ENCODE assay signal across 19 mouse cellular contexts in the genomic region with DNA sequence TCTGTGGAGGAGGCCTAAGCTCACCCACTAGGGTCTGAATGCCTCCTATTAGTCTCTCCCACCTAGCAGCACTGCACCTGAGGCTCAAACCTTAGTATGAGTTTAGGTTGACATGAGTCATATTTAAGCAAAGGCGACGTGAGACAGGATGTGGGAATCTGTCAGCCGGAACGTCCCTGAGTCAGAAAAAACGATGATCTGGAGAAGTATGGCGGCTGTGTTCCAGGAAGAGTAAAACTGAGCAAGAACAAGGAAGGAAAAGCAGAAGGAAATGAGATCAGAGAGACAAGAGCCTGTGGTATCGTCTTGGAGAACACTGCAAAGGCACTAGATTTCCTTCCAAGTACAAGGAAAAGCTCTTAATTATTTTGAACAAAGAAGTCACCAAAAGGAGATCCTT. TPM values are rescaled to one million over a fixed set of nuclear protein-coding genes. Genes with fewer than 3 reads are reported as not detected.
DNase-seq lines count a peak whose midpoint lies in the region; ATAC-seq and TF ChIP-seq lines count a peak whose summit lies in the region.
"Had no signal": no experiment of that assay in that cellular context is flagged by ENCODE, and none has a peak within 500 bp of the region (broad histone marks: within the 10 kb centered on the region; RNA-seq: fewer than 3 reads in every experiment).

No protein-coding gene starts in this region.

- TF ChIP-seq RAD21 in CH12.LX (IDR thresholded peaks at IDR 0.05; ENCODE audit: low read depth, low read length): no peak

- 71% methylated on average over 7 of the region's 7 CpGs for WGBS in stomach, postnatal 0 days

- ATAC-seq in granulocyte monocyte progenitor cell, adult 5-6 weeks (replicated peaks; ENCODE audit: poor library complexity, severe bottlenecking): peak; percentile 61
- ATAC-seq in megakaryocyte progenitor cell, adult 5-6 weeks (replicated peaks; ENCODE audit: poor library complexity): peak; percentile 39
- no peak for ATAC-seq in stomach, postnatal 0 days (ENCODE audit: low FRiP score, low TSS enrichment)
- no peak for ATAC-seq in megakaryocyte-erythroid progenitor cell, adult 5-6 weeks (replicated peaks; ENCODE audit: low FRiP score, low TSS enrichment, poor library complexity, severe bottlenecking)
- ATAC-seq: forebrain, embryonic 16.5 days; hindbrain, postnatal 0 days had no signal

- 0 out of 2 replicates have a peak overlapping the region, but pooled peaks have one; percentile 1 for H3K27ac ChIP-seq in CH12.LX (ENCODE audit: insufficient read depth, low read depth)
- no peak overlapping the region for H3K27ac ChIP-seq in stomach, postnatal 0 days (replicated peaks)
- H3K27ac ChIP-seq: embryonic facial prominence, embryonic 12.5 days; heart, embryonic 13.5 days; hindbrain, embryonic 13.5 days; hindbrain, postnatal 0 days had no signal

- no peak for TF ChIP-seq CTCF in CH12.LX (conservative IDR thresholded peaks at IDR 0.05 in 1 of 2, IDR thresholded peaks at IDR 0.05 in 1 of 2; ENCODE audit: low read depth in 2 of 2, low read length in 2 of 2)
- TF ChIP-seq CTCF in stomach, postnatal 0 days (IDR thresholded peaks at IDR 0.05; ENCODE audit: low read depth): no peak

- peak; percentile 91 for DNase-seq in CH12.LX (ENCODE audit: extremely low read depth)
- DNase-seq in stomach, postnatal 0 days (ENCODE audit: low spot score): no peak
- no peak for DNase-seq in ovary, postnatal 36 days (ENCODE audit: low spot score)
- DNase-seq: adrenal gland, adult 2 months; adrenal gland, postnatal 25 days; cerebellum, adult 8-10 months; cerebellum, postnatal 14 days; gastrocnemius, postnatal 14 days; heart, postnatal 4 days had no signal

- no peaks in the 10 kb centered on the region for H3K27me3 ChIP-seq in CH12.LX (replicated peaks)
- H3K27me3 ChIP-seq in stomach, postnatal 0 days (ENCODE audit: control insufficient read depth, insufficient read depth, low read length): no peaks in the 10 kb centered on the region
- H3K27me3 ChIP-seq: embryonic facial prominence, embryonic 12.5 days; heart, embryonic 13.5 days; hindbrain, embryonic 13.5 days had no signal

- in situ Hi-C loops in CH12.LX (cut with MboI; ENCODE audit: low pct_ligation_motif_present, low pct_unique_long_range_greater_than_20kb, low sequenced_read_pairs): no loop called here

- H3K4me1 ChIP-seq in CH12.LX (ENCODE audit: control insufficient read depth in 1 of 2, insufficient read depth in 2 of 2): peaks cover 9 to 30% of the 10 kb centered on the region in 2 experiments
- H3K4me1 ChIP-seq in stomach, postnatal 0 days (replicated peaks; ENCODE audit: control insufficient read depth, insufficient read depth): no peaks in the 10 kb centered on the region
- H3K4me1 ChIP-seq: embryonic facial prominence, embryonic 12.5 days; heart, embryonic 13.5 days; hindbrain, embryonic 13.5 days had no signal

- dilution Hi-C loops in CH12.LX (cut with MboI; ENCODE audit: extremely low pct_ligation_motif_present, extremely low pct_unique_long_range_greater_than_20kb, low sequenced_read_pairs): no loop called here

- no peaks in the 10 kb centered on the region for H3K79me2 ChIP-seq in CH12.LX (replicated peaks; ENCODE audit: control insufficient read depth, extremely low read depth, insufficient read depth, poor library complexity, severe bottlenecking)

- peak; percentile 68; the same call in 1 of the 2 replicates for TF ChIP-seq EP300 in CH12.LX (IDR thresholded peaks at IDR 0.05; ENCODE audit: low read length)
- no peak for TF ChIP-seq EP300 in stomach, postnatal 0 days (optimal IDR thresholded peaks at IDR 0.05)

- H3K4me3 ChIP-seq in CH12.LX (replicated peaks in 1 of 3; ENCODE audit: low read depth in 2 of 3, low read length in 2 of 3, poor library complexity in 1 of 3): no peak overlapping the region
- no peak overlapping the region for H3K4me3 ChIP-seq in stomach, postnatal 0 days (ENCODE audit: low read depth, low read length)
- H3K4me3 ChIP-seq: embryonic facial prominence, embryonic 12.5 days; heart, embryonic 13.5 days; hindbrain, embryonic 13.5 days had no signal

- H3K36me3 ChIP-seq in CH12.LX (replicated peaks in 1 of 2; ENCODE audit: control insufficient read depth in 1 of 2, insufficient read depth in 1 of 2, low read length in 1 of 2): peaks cover 0 to 3% of the 10 kb centered on the region in 2 experiments
- H3K36me3 ChIP-seq in stomach, postnatal 0 days (ENCODE audit: control insufficient read depth, insufficient read depth, low read length): no peaks in the 10 kb centered on the region
- H3K36me3 ChIP-seq: embryonic facial prominence, embryonic 12.5 days; heart, embryonic 13.5 days; hindbrain, embryonic 13.5 days had no signal

- H3K9me3 ChIP-seq in CH12.LX (replicated peaks; ENCODE audit: low read length): peaks cover 11% of the 10 kb centered on the region
- H3K9me3 ChIP-seq in stomach, postnatal 0 days (ENCODE audit: control insufficient read depth, low read length): no peaks in the 10 kb centered on the region
- H3K9me3 ChIP-seq: embryonic facial prominence, embryonic 12.5 days; heart, embryonic 13.5 days; hindbrain, embryonic 13.5 days had no signal

- H3K4me2 ChIP-seq in CH12.LX (ENCODE audit: insufficient read depth, low read depth, poor library complexity, severe bottlenecking): no peak overlapping the region
- H3K4me2 ChIP-seq in stomach, postnatal 0 days (replicated peaks; ENCODE audit: low read depth): no peak overlapping the region
- H3K4me2 ChIP-seq: embryonic facial prominence, embryonic 12.5 days; heart, embryonic 13.5 days; hindbrain, embryonic 13.5 days had no signal

- no peak overlapping the region for H3K9ac ChIP-seq in CH12.LX (ENCODE audit: insufficient read depth, low read depth)
- no peak overlapping the region for H3K9ac ChIP-seq in stomach, postnatal 0 days (ENCODE audit: low read length)
- H3K9ac ChIP-seq: embryonic facial prominence, embryonic 12.5 days; heart, embryonic 13.5 days; hindbrain, embryonic 13.5 days had no signal

- TF ChIP-seq POLR2A in CH12.LX (IDR thresholded peaks at IDR 0.05; ENCODE audit: low read depth, low read length): no peak

TF ChIP-seq in CH12.LX, 34 proteins besides CTCF, POLR2A, EP300 and RAD21:
- no peak for TF ChIP-seq UBTF (IDR thresholded peaks at IDR 0.05; ENCODE audit: low read depth, low read length)
- TF ChIP-seq ZKSCAN1 (IDR thresholded peaks at IDR 0.05; ENCODE audit: borderline replicate concordance, low read depth, low read length): no peak
- 0 out of 2 replicates have a peak, but pooled peaks have one; percentile 17 for TF ChIP-seq TCF12 (IDR thresholded peaks at IDR 0.05; ENCODE audit: low read depth, low read length)
- TF ChIP-seq GABPA (IDR thresholded peaks at IDR 0.05; ENCODE audit: insufficient replicate concordance, low read depth, low read length): no peak
- 0 out of 2 replicates have a peak, but pooled peaks have one; percentile 16 for TF ChIP-seq ELF1 (IDR thresholded peaks at IDR 0.05; ENCODE audit: low read depth, low read length)
- TF ChIP-seq MXI1 (IDR thresholded peaks at IDR 0.05; ENCODE audit: low read depth, low read length): no peak
- TF ChIP-seq BHLHE40 (IDR thresholded peaks at IDR 0.05; ENCODE audit: low read depth, low read length): peak; percentile 36; the same call in 1 of the 2 replicates
- peak; percentile 40; the same call in 1 of the 2 replicates for TF ChIP-seq JUND (conservative IDR thresholded peaks at IDR 0.05; ENCODE audit: low read depth, low read length)
- TF ChIP-seq ETS1 (conservative IDR thresholded peaks at IDR 0.05; ENCODE audit: low read depth, low read length): peak; percentile 70
- peak; percentile 35; the same call in 1 of the 2 replicates for TF ChIP-seq JUN (IDR thresholded peaks at IDR 0.05; ENCODE audit: insufficient read depth, low read depth, low read length)
- no peak for TF ChIP-seq MAZ (IDR thresholded peaks at IDR 0.05; ENCODE audit: low read depth, low read length)

RNA-seq across cellular contexts. Expression of gene Fcgr3, which starts 14.0 kb away (rescaled TPM):
- total RNA-seq in CH12.LX (2012; rRNA removed) (4.3 and 8.5 TPM in 2 replicates), CH12.LX (2014; rRNA removed) (6.1 and 6.3 TPM in 2 replicates)
- polyA plus RNA-seq in CH12.LX (2012; ENCODE audit: insufficient read length, low read depth): 2.6 and 3.7 TPM in 2 replicates
- total RNA-seq in granulocyte monocyte progenitor cell, adult 5-6 weeks (2014; fragmentation: Nextera tagmentation): 274 and 310 TPM in 2 replicates
- total RNA-seq in granulocyte monocyte progenitor cell, adult 5-6 weeks (2017): 498 and 520 TPM in 2 replicates
- 384 and 416 TPM in 2 replicates for total RNA-seq in megakaryocyte progenitor cell, adult 5-6 weeks (2015)
- total RNA-seq in megakaryocyte progenitor cell, adult 5-6 weeks (2017): 406 and 474 TPM in 2 replicates
- 17.9 and 21.0 TPM in 2 replicates for polyA plus RNA-seq in stomach, postnatal 0 days (2015; fragmentation: Nextera tagmentation; extraction: Ambion mirVana)
- 1.4 and 6.3 TPM in 2 replicates for total RNA-seq in megakaryocyte-erythroid progenitor cell, adult 5-6 weeks (2014; fragmentation: Nextera tagmentation)
- 1.9 and 2.2 TPM in 2 replicates for total RNA-seq in megakaryocyte-erythroid progenitor cell, adult 5-6 weeks (2017)
- polyA plus RNA-seq: C2C12 had no signal

RNA-seq across cellular contexts. Expression of gene Fcgr4, which starts 32.1 kb away (rescaled TPM):
- 48.4 and 56.8 TPM in 2 replicates for total RNA-seq in CH12.LX (2012; rRNA removed)
- total RNA-seq in CH12.LX (2014; rRNA removed): 41.8 and 50.2 TPM in 2 replicates
- polyA plus RNA-seq in CH12.LX (2012; ENCODE audit: insufficient read length, low read depth): 46.7 and 52.8 TPM in 2 replicates
- 0.58 and 2.9 TPM in 2 replicates for total RNA-seq in granulocyte monocyte progenitor cell, adult 5-6 weeks (2014; fragmentation: Nextera tagmentation)
- 3.1 and 3.5 TPM in 2 replicates for total RNA-seq in granulocyte monocyte progenitor cell, adult 5-6 weeks (2017)
- total RNA-seq in megakaryocyte progenitor cell, adult 5-6 weeks (2015): 5.4 and 10.5 TPM in 2 replicates
- total RNA-seq in megakaryocyte progenitor cell, adult 5-6 weeks (2017): 7.7 and 8.0 TPM in 2 replicates
- 1.1 and 1.2 TPM in 2 replicates for polyA plus RNA-seq in stomach, postnatal 0 days (2015; fragmentation: Nextera tagmentation; extraction: Ambion mirVana)
- 0.40 TPM in 1 of 2 replicates, not detected in the other for total RNA-seq in megakaryocyte-erythroid progenitor cell, adult 5-6 weeks (2014; fragmentation: Nextera tagmentation)
- total RNA-seq in megakaryocyte-erythroid progenitor cell, adult 5-6 weeks (2017): not detected in 2 replicates
- total RNA-seq: gastrocnemius, adult 18-20 months; gastrocnemius, postnatal 14 days; hindbrain, postnatal 0 days had no signal

Comparison
In these comparisons a context has a peak if more than half of its experiments do, and no peak if none do; other contexts are left out.
1. ATAC-seq: peak in granulocyte monocyte progenitor cell, adult 5-6 weeks (single experiment) and megakaryocyte progenitor cell, adult 5-6 weeks (single experiment); none in stomach, postnatal 0 days (single experiment) and megakaryocyte-erythroid progenitor cell, adult 5-6 weeks (single experiment).
2. RNA of gene Fcgr3, which starts 14.0 kb away (total RNA-seq): 274 to 520 TPM in granulocyte monocyte progenitor cell, adult 5-6 weeks and 384 to 474 TPM in megakaryocyte progenitor cell, adult 5-6 weeks; 4.3 to 8.5 TPM in CH12.LX and 1.4 to 6.3 TPM in megakaryocyte-erythroid progenitor cell, adult 5-6 weeks; every median in the first group is over 10 times any median in the second.